Mouse (Mus musculus) thymus, postnatal 0 days (tissue): Measurements from ENCODE around the gene Ddx10. TPM values are rescaled to one million over a fixed set of nuclear protein-coding genes. Genes with fewer than 3 reads are reported as not detected.

ENCODE experiments used
- DNase-seq: peaks from one replicate; pipeline ENCODE4 v3.0.0-alpha.2; 2015; ENCODE audit warnings: low spot score
- polyA plus RNA-seq: library from polyadenylated mRNA; unstranded; fragments of >200 nt; fragmentation: Nextera tagmentation; extraction: Ambion mirVana; gene quantifications from 2 replicates; pipeline ENCODE4 v1.2.1, GENCODE M21; 2015

Gene Ddx10
- 43.0 and 43.2 TPM in 2 replicates for polyA plus RNA-seq

GRCm38 (mm10) chr9:53247953-53248397, at the start of gene Ddx10:
Ddx10 (minus strand) TSS chr9:53248053.
- peak; percentile 99 for DNase-seq

GRCm38 (mm10) chr9:53292833-53293232, 45.0 kb upstream of the Ddx10 start:
- no peak for DNase-seq

GRCm38 (mm10) chr9:53290006-53290405, 42.2 kb upstream of the Ddx10 start:
- no peak for DNase-seq

GRCm38 (mm10) chr9:53286793-53287192, 38.9 kb upstream of the Ddx10 start:
- DNase-seq = no peak

- DNase-seq = no peak
Measured at GRCm38 (mm10) chr9:53278997-53279396, 31.1 kb upstream of the Ddx10 start.

- no peak for DNase-seq
Measured at GRCm38 (mm10) chr9:53276381-53276780, 28.5 kb upstream of the Ddx10 start.

- no peak for DNase-seq
Measured at GRCm38 (mm10) chr9:53272714-53273113, 24.9 kb upstream of the Ddx10 start.

- DNase-seq = no peak
Measured at GRCm38 (mm10) chr9:53272207-53272606, 24.4 kb upstream of the Ddx10 start.

GRCm38 (mm10) chr9:53271281-53272022, 23.6 kb upstream of the Ddx10 start:
- DNase-seq = peak; percentile 65

GRCm38 (mm10) chr9:53269466-53269755, 21.6 kb upstream of the Ddx10 start:
- DNase-seq = no peak

- DNase-seq = no peak
Measured at GRCm38 (mm10) chr9:53268731-53269465, 21.0 kb upstream of the Ddx10 start.

- no peak for DNase-seq
Measured at GRCm38 (mm10) chr9:53268036-53268435, 20.2 kb upstream of the Ddx10 start.

- DNase-seq = no peak
Measured at GRCm38 (mm10) chr9:53265589-53265988, 17.7 kb upstream of the Ddx10 start.

- no peak for DNase-seq
Measured at GRCm38 (mm10) chr9:53264387-53264786, 16.5 kb upstream of the Ddx10 start.

- DNase-seq = no peak
Measured at GRCm38 (mm10) chr9:53258199-53258598, 10.3 kb upstream of the Ddx10 start.

GRCm38 (mm10) chr9:53257772-53258171, 9.9 kb upstream of the Ddx10 start:
- no peak for DNase-seq

- DNase-seq = no peak
Measured at GRCm38 (mm10) chr9:53256690-53257305, 8.9 kb upstream of the Ddx10 start.

- DNase-seq = peak; percentile 78
Measured at GRCm38 (mm10) chr9:53254368-53254767, 6.5 kb upstream of the Ddx10 start.

GRCm38 (mm10) chr9:53247516-53247915, 337 bp downstream of the Ddx10 start:
- no peak for DNase-seq

- DNase-seq = peak; percentile 7
Measured at GRCm38 (mm10) chr9:53218181-53218580, 29.7 kb downstream of the Ddx10 start.

GRCm38 (mm10) chr9:53208283-53208682, 39.6 kb downstream of the Ddx10 start:
- no peak for DNase-seq

- no peak for DNase-seq
Measured at GRCm38 (mm10) chr9:53174590-53174989, 73.3 kb downstream of the Ddx10 start.
